Mouse (Mus musculus): Measurements from ENCODE around the gene Ppa1. TPM values are rescaled to one million over a fixed set of nuclear protein-coding genes. Genes with fewer than 3 reads are reported as not detected.

Gene Ppa1
- total RNA-seq, 2 experiments from 2014 or later = 121 to 129 TPM

GRCm38 (mm10) chr10:61680015-61680913 is 31.9 kb downstream of the Ppa1 start, which contains the start of gene Sar1a:
Gene Sar1a, plus strand, starts transcription at chr10:61680299.
- intact Hi-C loops (cut with DNase I) = no loop called here
- peak; percentile 97 to 99 for DNase-seq (ENCODE audit: extremely low spot score in 1 of 2, low spot score in 2 of 2)

GRCm38 (mm10) chr10:61689405-61689804 is 41.1 kb downstream of the Ppa1 start:
- intact Hi-C loops (cut with DNase I) = no loop called here
- no peak for DNase-seq (ENCODE audit: extremely low spot score in 1 of 2, low spot score in 2 of 2)

GRCm38 (mm10) chr10:61693563-61693962 is 45.2 kb downstream of the Ppa1 start:
- DNase-seq (ENCODE audit: extremely low spot score in 1 of 2, low spot score in 2 of 2) = no peak
- intact Hi-C loops (cut with DNase I) = no loop called here

- intact Hi-C loops (cut with DNase I) = no loop called here
- DNase-seq (ENCODE audit: extremely low spot score in 1 of 2, low spot score in 2 of 2) = peak; percentile 99
Observed at GRCm38 (mm10) chr10:61694870-61695670, 46.7 kb downstream of the Ppa1 start, which contains the start of gene Tysnd1. Gene Tysnd1, plus strand, starts transcription at chr10:61695514.

- intact Hi-C loops (cut with DNase I) = no loop called here
- DNase-seq (ENCODE audit: extremely low spot score in 1 of 2, low spot score in 2 of 2) = peak in 1 of 2 experiments; percentile 51
Observed at GRCm38 (mm10) chr10:61695703-61696559, 47.6 kb downstream of the Ppa1 start.

- no peak for DNase-seq (ENCODE audit: extremely low spot score in 1 of 2, low spot score in 2 of 2)
- intact Hi-C loops (cut with DNase I) = no loop called here
Observed at GRCm38 (mm10) chr10:61696560-61696823, 48.1 kb downstream of the Ppa1 start.

GRCm38 (mm10) chr10:61697028-61697427 is 48.7 kb downstream of the Ppa1 start:
- DNase-seq (ENCODE audit: extremely low spot score in 1 of 2, low spot score in 2 of 2) = no peak
- intact Hi-C loops (cut with DNase I) = no loop called here

GRCm38 (mm10) chr10:61704663-61705062 is 56.3 kb downstream of the Ppa1 start:
- intact Hi-C loops (cut with DNase I) = no loop called here
- DNase-seq (ENCODE audit: extremely low spot score in 1 of 2, low spot score in 2 of 2) = no peak

- DNase-seq (ENCODE audit: extremely low spot score in 1 of 2, low spot score in 2 of 2) = no peak
- intact Hi-C loops (cut with DNase I) = no loop called here
Observed at GRCm38 (mm10) chr10:61706412-61707375, 58.3 kb downstream of the Ppa1 start.

- intact Hi-C loops (cut with DNase I) = no loop called here
- no peak for DNase-seq (ENCODE audit: extremely low spot score in 1 of 2, low spot score in 2 of 2)
Observed at GRCm38 (mm10) chr10:61713601-61714000, 65.2 kb downstream of the Ppa1 start.

GRCm38 (mm10) chr10:61714146-61714545 is 65.8 kb downstream of the Ppa1 start:
- no peak for DNase-seq (ENCODE audit: extremely low spot score in 1 of 2, low spot score in 2 of 2)
- intact Hi-C loops (cut with DNase I) = no loop called here

GRCm38 (mm10) chr10:61714771-61715461 is 66.6 kb downstream of the Ppa1 start, which contains the start of gene Aifm2:
Gene Aifm2, plus strand, starts transcription at chr10:61715263.
- intact Hi-C loops (cut with DNase I) = no loop called here
- peak in 1 of 2 experiments; percentile 71 for DNase-seq (ENCODE audit: extremely low spot score in 1 of 2, low spot score in 2 of 2)

- no peak for DNase-seq (ENCODE audit: extremely low spot score in 1 of 2, low spot score in 2 of 2)
- intact Hi-C loops (cut with DNase I) = no loop called here
Observed at GRCm38 (mm10) chr10:61715462-61715837, 67.1 kb downstream of the Ppa1 start.

- intact Hi-C loops (cut with DNase I) = no loop called here
- no peak for DNase-seq (ENCODE audit: extremely low spot score in 1 of 2, low spot score in 2 of 2)
Observed at GRCm38 (mm10) chr10:61715996-61716864, 67.9 kb downstream of the Ppa1 start.

GRCm38 (mm10) chr10:61717406-61718296 is 69.3 kb downstream of the Ppa1 start:
- no peak for DNase-seq (ENCODE audit: extremely low spot score in 1 of 2, low spot score in 2 of 2)

GRCm38 (mm10) chr10:61720331-61720730 is 72.0 kb downstream of the Ppa1 start:
- intact Hi-C loops (cut with DNase I) = no loop called here
- no peak for DNase-seq (ENCODE audit: extremely low spot score in 1 of 2, low spot score in 2 of 2)

More at GRCm38 (mm10) chr10:61717406-61718296, 69.3 kb downstream of the Ppa1 start:
- intact Hi-C loops (cut with DNase I) = no loop called here
